In genomic region chr15:103248401-103249313, GRCm38 (mm10) we compare ENCODE assay signal across 8 mouse cellular contexts. TPM values are rescaled to one million over a fixed set of nuclear protein-coding genes. Genes with fewer than 3 reads are reported as not detected.
DNase-seq lines count a peak whose midpoint lies in the region; ATAC-seq and TF ChIP-seq lines count a peak whose summit lies in the region.

No protein-coding gene starts in this region.

- 70% methylated on average over 28 of the region's 28 CpGs for WGBS in lung, postnatal 0 days
- 83% methylated on average over 28 of the region's 28 CpGs for WGBS in hindbrain, embryonic 11.5 days

- no peak for ATAC-seq in lung, postnatal 0 days
- ATAC-seq in hindbrain, embryonic 11.5 days (ENCODE audit: low FRiP score): peak; percentile 28; the same call in 1 of the 2 replicates
- ATAC-seq in megakaryocyte-erythroid progenitor cell, adult 5-6 weeks (replicated peaks; ENCODE audit: low FRiP score, low TSS enrichment, poor library complexity, severe bottlenecking): peak; percentile 5; the same call in 1 of the 2 replicates

- no peak overlapping the region for H3K4me3 ChIP-seq in lung, postnatal 0 days (ENCODE audit: low read depth, low read length)
- no peak overlapping the region for H3K4me3 ChIP-seq in hindbrain, embryonic 11.5 days (ENCODE audit: low read depth, low read length)

- no peaks in the 10 kb centered on the region for H3K9me3 ChIP-seq in lung, postnatal 0 days (ENCODE audit: low read length)
- H3K9me3 ChIP-seq in hindbrain, embryonic 11.5 days (ENCODE audit: control insufficient read depth, low read length): no peaks in the 10 kb centered on the region

- H3K4me1 ChIP-seq in lung, postnatal 0 days (ENCODE audit: insufficient read depth, low read depth, low read length): no peaks in the 10 kb centered on the region
- no peaks in the 10 kb centered on the region for H3K4me1 ChIP-seq in hindbrain, embryonic 11.5 days (replicated peaks; ENCODE audit: control insufficient read depth, insufficient read depth, low read length)

- DNase-seq in adrenal gland, adult 2 months: peak; percentile 40
- DNase-seq in adrenal gland, adult 18-20 months (ENCODE audit: low spot score in 2 of 2): no peak
- DNase-seq in lung, postnatal 10 days: peak; percentile 29
- no peak for DNase-seq in lung, postnatal 0 days (ENCODE audit: low spot score)
- no peak for DNase-seq in hindbrain, embryonic 11.5 days (ENCODE audit: low spot score)
- DNase-seq in thymus, postnatal 4 days: no peak
- DNase-seq in testis, postnatal 14 days (ENCODE audit: low spot score): no peak

- no peak for TF ChIP-seq EP300 in lung, postnatal 0 days (IDR thresholded peaks at IDR 0.05)

- no peak for TF ChIP-seq CTCF in lung, postnatal 0 days (IDR thresholded peaks at IDR 0.05)

- H3K4me2 ChIP-seq in lung, postnatal 0 days (replicated peaks; ENCODE audit: low read depth, low read length): no peak overlapping the region
- H3K4me2 ChIP-seq in hindbrain, embryonic 11.5 days (replicated peaks; ENCODE audit: low read depth, low read length): no peak overlapping the region

- H3K9ac ChIP-seq in lung, postnatal 0 days (replicated peaks; ENCODE audit: low read depth): no peak overlapping the region
- no peak overlapping the region for H3K9ac ChIP-seq in hindbrain, embryonic 11.5 days (ENCODE audit: low read depth, low read length)

- no peaks in the 10 kb centered on the region for H3K27me3 ChIP-seq in lung, postnatal 0 days (replicated peaks; ENCODE audit: insufficient read depth, low read length)
- no peaks in the 10 kb centered on the region for H3K27me3 ChIP-seq in hindbrain, embryonic 11.5 days (ENCODE audit: control insufficient read depth, insufficient read depth, low read length)

- H3K36me3 ChIP-seq in lung, postnatal 0 days (ENCODE audit: insufficient read depth, low read length): peaks cover 26% of the 10 kb centered on the region
- peaks cover 26% of the 10 kb centered on the region for H3K36me3 ChIP-seq in hindbrain, embryonic 11.5 days (ENCODE audit: control insufficient read depth, insufficient read depth, low read length)

- H3K27ac ChIP-seq in lung, postnatal 0 days (ENCODE audit: low read length): no peak overlapping the region
- peak overlapping the region; percentile 33; the same call in 1 of the 2 replicates for H3K27ac ChIP-seq in hindbrain, embryonic 11.5 days (ENCODE audit: low read depth, low read length)

RNA-seq across cellular contexts. Expression of gene Hnrnpa1, which starts 8.4 kb away (rescaled TPM):
- total RNA-seq in adrenal gland, adult 2 months (2021): 100 to 1,000 TPM; 140 to 208 TPM
- 8.1 TPM in 2 replicates for polyA plus RNA-seq in adrenal gland, adult 2 months (2012; rRNA removed)
- total RNA-seq in adrenal gland, adult 18-20 months (2021): 100 to 1,000 TPM; 160 to 179 TPM
- 200 and 211 TPM in 2 replicates for polyA plus RNA-seq in lung, postnatal 0 days (2015; fragmentation: Nextera tagmentation; extraction: Ambion mirVana)
- 1,309 and 1,311 TPM in 2 replicates for polyA plus RNA-seq in hindbrain, embryonic 11.5 days (2014; fragmentation: Nextera tagmentation; extraction: Ambion mirVana)
- total RNA-seq in megakaryocyte-erythroid progenitor cell, adult 5-6 weeks (2014; fragmentation: Nextera tagmentation): 845 and 937 TPM in 2 replicates
- total RNA-seq in megakaryocyte-erythroid progenitor cell, adult 5-6 weeks (2017): 2,161 and 2,727 TPM in 2 replicates

RNA-seq across cellular contexts. Expression of gene Cbx5, which starts 9.0 kb away (rescaled TPM):
- total RNA-seq in adrenal gland, adult 2 months (2021): 10 to 100 TPM; 76.3 to 80.2 TPM
- polyA plus RNA-seq in adrenal gland, adult 2 months (2012; rRNA removed): 4.4 and 4.7 TPM in 2 replicates
- 10 to 100 TPM; 65.0 to 76.3 TPM for total RNA-seq in adrenal gland, adult 18-20 months (2021)
- polyA plus RNA-seq in lung, postnatal 0 days (2015; fragmentation: Nextera tagmentation; extraction: Ambion mirVana): 27.8 and 29.4 TPM in 2 replicates
- polyA plus RNA-seq in hindbrain, embryonic 11.5 days (2014; fragmentation: Nextera tagmentation; extraction: Ambion mirVana): 185 and 204 TPM in 2 replicates
- 151 and 165 TPM in 2 replicates for total RNA-seq in megakaryocyte-erythroid progenitor cell, adult 5-6 weeks (2014; fragmentation: Nextera tagmentation)
- 183 and 300 TPM in 2 replicates for total RNA-seq in megakaryocyte-erythroid progenitor cell, adult 5-6 weeks (2017)

RNA-seq across cellular contexts. Expression of gene Nfe2, which starts 9.5 kb away (rescaled TPM):
- total RNA-seq in adrenal gland, adult 2 months (2021): under 1 TPM; 0.21 to 0.95 TPM
- polyA plus RNA-seq in adrenal gland, adult 2 months (2012; rRNA removed): 0.38 and 0.83 TPM in 2 replicates
- total RNA-seq in adrenal gland, adult 18-20 months (2021): under 1 TPM in 1 of 2 experiments, not detected in 1; 0.67 TPM
- polyA plus RNA-seq in lung, postnatal 0 days (2015; fragmentation: Nextera tagmentation; extraction: Ambion mirVana): 10.5 and 11.2 TPM in 2 replicates
- 4.7 and 5.0 TPM in 2 replicates for polyA plus RNA-seq in hindbrain, embryonic 11.5 days (2014; fragmentation: Nextera tagmentation; extraction: Ambion mirVana)
- 145 and 147 TPM in 2 replicates for total RNA-seq in megakaryocyte-erythroid progenitor cell, adult 5-6 weeks (2014; fragmentation: Nextera tagmentation)
- total RNA-seq in megakaryocyte-erythroid progenitor cell, adult 5-6 weeks (2017): 124 and 142 TPM in 2 replicates

RNA-seq across cellular contexts. Expression of gene Copz1, which starts 23.9 kb away (rescaled TPM):
- 100 to 1,000 TPM; 146 to 152 TPM for total RNA-seq in adrenal gland, adult 2 months (2021)
- polyA plus RNA-seq in adrenal gland, adult 2 months (2012; rRNA removed): 51.3 and 59.7 TPM in 2 replicates
- 100 to 1,000 TPM; 138 to 150 TPM for total RNA-seq in adrenal gland, adult 18-20 months (2021)
- 162 and 163 TPM in 2 replicates for polyA plus RNA-seq in lung, postnatal 0 days (2015; fragmentation: Nextera tagmentation; extraction: Ambion mirVana)
- polyA plus RNA-seq in hindbrain, embryonic 11.5 days (2014; fragmentation: Nextera tagmentation; extraction: Ambion mirVana): 310 and 313 TPM in 2 replicates
- 218 and 249 TPM in 2 replicates for total RNA-seq in megakaryocyte-erythroid progenitor cell, adult 5-6 weeks (2014; fragmentation: Nextera tagmentation)
- 53.9 and 91.2 TPM in 2 replicates for total RNA-seq in megakaryocyte-erythroid progenitor cell, adult 5-6 weeks (2017)

Comparison
In these comparisons a context has a peak if more than half of its experiments do, and no peak if none do; other contexts are left out.
1. DNase-seq: peak in adrenal gland, adult 2 months (single experiment) and lung, postnatal 10 days (single experiment); none in adrenal gland, adult 18-20 months (0 of 2), lung, postnatal 0 days (single experiment), hindbrain, embryonic 11.5 days (single experiment), thymus, postnatal 4 days (single experiment) and testis, postnatal 14 days (single experiment).
2. RNA of gene Hnrnpa1, which starts 8.4 kb away (total RNA-seq): 845 to 2,727 TPM in megakaryocyte-erythroid progenitor cell, adult 5-6 weeks; 140 to 208 TPM in adrenal gland, adult 2 months and 160 to 179 TPM in adrenal gland, adult 18-20 months; every median in the first group is over 4 times any median in the second.
3. RNA of gene Nfe2, which starts 9.5 kb away (total RNA-seq): 124 to 147 TPM in megakaryocyte-erythroid progenitor cell, adult 5-6 weeks; 0.21 to 0.95 TPM in adrenal gland, adult 2 months and 0.67 TPM in adrenal gland, adult 18-20 months; every median in the first group is over 10 times any median in the second.